Mouse (Mus musculus) heart, adult 2 months (tissue): ENCODE data around the gene Pirt. TPM values are rescaled to one million over a fixed set of nuclear protein-coding genes. Genes with fewer than 3 reads are reported as not detected.

ENCODE experiments used
- DNase-seq, 2 experiments: peaks; one replicate each; pipeline ENCODE4 v3.0.0; 2021
- H3K27ac ChIP-seq: fragments of 200-600 bp; 2 replicates; pipeline ENCODE4 v1.8.1; 2022
- H3K27me3 ChIP-seq: fragments of 200-500 bp; 2 replicates; pipeline ENCODE4 v1.6.1; 2012; ENCODE audit warnings: mild to moderate bottlenecking, low read length, inconsistent platforms, mixed read lengths; ENCODE audit not compliant: control insufficient read depth, insufficient read depth
- H3K36me3 ChIP-seq: fragments of 200-500 bp; 2 replicates; pipeline ENCODE4 v1.6.1; 2012; ENCODE audit warnings: low read length, inconsistent platforms; ENCODE audit not compliant: control insufficient read depth, insufficient read depth
- H3K4me1 ChIP-seq: fragments of 200-500 bp; 2 replicates; pipeline ENCODE4 v1.6.1; 2011; ENCODE audit warnings: low read length; ENCODE audit not compliant: control insufficient read depth, insufficient read depth
- H3K4me3 ChIP-seq: fragments of 200-600 bp; 2 replicates; pipeline ENCODE4 v1.8.1; 2022
- H3K79me2 ChIP-seq: fragments of 200-500 bp; replicated peaks from 2 replicates; pipeline ENCODE4 v1.6.1; 2012; ENCODE audit warnings: mild to moderate bottlenecking, inconsistent platforms, low read length, moderate library complexity, mixed read lengths; ENCODE audit not compliant: control insufficient read depth, insufficient read depth
- H3K9ac ChIP-seq: fragments of 200-500 bp; 2 replicates; pipeline ENCODE4 v1.6.1; 2012; ENCODE audit warnings: low read depth, mild to moderate bottlenecking, control low read depth, inconsistent platforms, low read length, mixed read lengths
- CTCF ChIP-seq: fragments of 200-600 bp; IDR thresholded peaks from 2 replicates; pipeline ENCODE4 v1.8.1; 2022; ENCODE audit warnings: antibody characterized with exemption, mild to moderate bottlenecking, moderate library complexity
- EP300 ChIP-seq: fragments of 200-500 bp; IDR thresholded peaks from 2 replicates; pipeline ENCODE4 v1.6.1; 2011; ENCODE audit warnings: low read depth, low read length, control low read depth; ENCODE audit not compliant: insufficient read depth
- POLR2A ChIP-seq: fragments of 200-500 bp; IDR thresholded peaks from 2 replicates; pipeline ENCODE4 v1.6.1; 2011; ENCODE audit warnings: mild to moderate bottlenecking, low read depth, low read length, control low read depth; ENCODE audit not compliant: insufficient read depth
- WGBS: fragments of 180-500 bp; shearing (Covaris S2); methylation state at CpG from one replicate; pipeline ENCODE4 v1.1.7; 2018; 5-methylcytosine and 5-hydroxymethylcytosine counted together
- intact Hi-C: fragments of 180-260 bp; cut with DNase I; formaldehyde crosslinking; loops from one replicate; pipeline ENCODE4 v1.15.1; 2025
- polyA plus RNA-seq: library from polyadenylated mRNA; depleted of rRNA; stranded (reverse); fragments of >200 nt; gene quantifications from 2 replicates; pipeline ENCODE4 v1.2.3, GENCODE M21; 2012
- total RNA-seq, 2 experiments: library from RNA; stranded (reverse); gene quantifications; 2 replicates each; pipeline ENCODE4 v1.2.3; 2021

Pirt gene
- total and polyA plus RNA-seq, 3 experiments: 6.6 to 8.3 (median 7.9) TPM

DNA sequence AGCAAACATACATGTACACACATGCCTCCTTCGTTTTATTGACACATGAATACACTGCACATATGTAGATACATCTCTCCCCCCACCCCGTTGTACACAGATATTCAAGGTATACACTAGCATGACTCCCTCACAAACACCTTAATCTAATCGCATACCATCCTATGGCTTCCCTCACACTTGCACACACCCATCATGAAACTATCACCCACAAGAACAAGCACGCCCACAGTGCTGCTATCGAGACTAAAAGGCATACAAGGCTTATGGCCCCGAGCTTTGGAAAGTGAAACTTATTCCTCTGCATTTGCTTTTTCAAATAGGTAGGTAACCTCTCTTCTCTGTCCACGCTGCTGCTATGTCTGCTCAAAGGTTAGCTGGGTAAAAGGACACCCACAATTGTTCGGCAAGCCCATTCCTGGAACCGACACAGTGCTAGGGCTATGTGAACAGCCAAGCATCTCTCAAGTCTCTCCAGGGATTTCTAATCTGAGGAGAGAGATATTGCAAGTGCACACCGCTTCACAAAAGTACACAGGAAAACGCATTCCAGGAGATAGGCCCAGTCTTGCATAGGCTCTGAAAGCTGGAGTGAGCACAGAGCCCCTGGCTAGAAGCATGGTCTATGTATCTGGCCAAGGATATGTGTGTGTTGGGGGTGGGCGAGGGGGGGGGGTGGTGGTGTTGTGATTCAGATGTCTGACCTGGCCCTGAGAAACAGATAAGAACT is 49.8 kb downstream of the Pirt start:
- intact Hi-C loops: no loop called here
- H3K27ac ChIP-seq: 0 out of 2 replicates have a peak overlapping the region, but pooled peaks have one; percentile 38

DNA sequence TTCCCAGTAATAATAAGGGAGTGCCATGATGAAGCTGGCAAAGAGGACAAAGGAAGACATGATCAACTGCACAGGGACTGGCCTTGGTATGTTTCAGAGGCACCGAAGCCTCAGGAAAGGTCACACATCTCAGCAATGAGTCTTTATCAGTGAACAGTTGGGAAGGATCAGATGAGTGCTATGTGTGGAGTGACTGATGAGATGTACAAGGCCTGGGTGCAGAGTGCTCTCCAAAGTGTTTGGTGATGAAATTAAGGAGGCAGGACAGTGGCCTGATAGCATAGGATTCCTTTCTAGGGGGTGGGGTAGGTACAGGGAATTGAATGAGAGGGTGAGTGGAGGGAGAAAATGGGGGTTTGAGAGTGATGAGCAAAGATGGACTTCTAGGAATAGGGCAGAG is 51.7 kb downstream of the Pirt start:
- Histone ChIP-seq H3K79me2 (no peaks in the 10 kb centered on the region), H3K4me1 (no peaks in the 10 kb centered on the region; the same call in 1 of the 2 replicates), H3K27me3 (no peaks in the 10 kb centered on the region), H3K27ac (no peak overlapping the region), H3K36me3 (no peaks in the 10 kb centered on the region), H3K9ac (no peak overlapping the region), H3K4me3 (no peak overlapping the region)
- WGBS: 40% methylated on average over 1 of the region's 1 CpGs
- peak in 1 of 2 experiments; percentile 9 for DNase-seq
- intact Hi-C loops: no loop called here
- TF ChIP-seq POLR2A (no peak), EP300 (peak; percentile 69)

More for the DNA sequence above, 49.8 kb downstream of the Pirt start:
- WGBS: 43% methylated on average over 12 of the region's 12 CpGs
- Histone ChIP-seq H3K36me3 (no peaks in the 10 kb centered on the region), H3K79me2 (no peaks in the 10 kb centered on the region), H3K9ac (no peak overlapping the region), H3K27me3 (no peaks in the 10 kb centered on the region), H3K4me3 (no peak overlapping the region), H3K4me1 (no peaks in the 10 kb centered on the region)
- TF ChIP-seq EP300: no peak
- no peak for TF ChIP-seq POLR2A
- no peak for TF ChIP-seq CTCF
- peak in 1 of 2 experiments; percentile 42 for DNase-seq

DNA sequence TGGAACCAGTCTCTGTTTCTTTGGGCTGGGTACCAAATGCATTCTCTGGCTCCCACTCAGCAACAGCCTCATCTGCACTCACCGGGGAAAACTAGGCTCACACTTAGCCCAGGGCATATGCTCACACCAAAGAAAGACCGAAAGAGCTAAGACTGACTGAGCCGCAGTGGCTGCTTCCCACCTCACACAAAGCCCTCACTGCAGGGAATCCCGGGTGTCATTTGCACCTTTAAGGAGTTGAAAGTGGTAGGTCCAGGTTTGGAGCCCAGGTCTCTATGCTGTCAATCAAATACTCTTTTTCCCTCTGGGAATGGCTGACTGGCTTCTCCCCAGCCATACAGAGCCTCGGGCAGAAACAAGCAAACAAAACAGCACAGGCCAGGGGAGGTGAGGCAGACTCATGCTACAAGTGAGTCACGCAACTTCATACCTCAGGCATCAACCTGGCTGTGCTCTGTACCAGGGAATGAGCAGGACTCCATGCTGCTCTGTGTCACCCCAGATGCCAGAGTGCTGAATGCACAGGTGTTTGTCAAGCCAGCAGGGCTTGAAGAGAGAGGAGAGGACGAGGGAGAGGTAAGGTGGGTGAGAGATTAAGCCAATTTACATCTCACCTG is 54.8 kb downstream of the Pirt start:
- Histone ChIP-seq H3K27me3 (no peaks in the 10 kb centered on the region), H3K36me3 (no peaks in the 10 kb centered on the region), H3K4me1 (no peaks in the 10 kb centered on the region; the same call in 1 of the 2 replicates), H3K79me2 (no peaks in the 10 kb centered on the region), H3K9ac (no peak overlapping the region), H3K27ac (no peak overlapping the region), H3K4me3 (no peak overlapping the region)
- no peak for DNase-seq
- intact Hi-C loops: no loop called here
- 27% methylated on average over 7 of the region's 7 CpGs for WGBS
- no peak for TF ChIP-seq CTCF
- TF ChIP-seq POLR2A: no peak
- no peak for TF ChIP-seq EP300

DNA sequence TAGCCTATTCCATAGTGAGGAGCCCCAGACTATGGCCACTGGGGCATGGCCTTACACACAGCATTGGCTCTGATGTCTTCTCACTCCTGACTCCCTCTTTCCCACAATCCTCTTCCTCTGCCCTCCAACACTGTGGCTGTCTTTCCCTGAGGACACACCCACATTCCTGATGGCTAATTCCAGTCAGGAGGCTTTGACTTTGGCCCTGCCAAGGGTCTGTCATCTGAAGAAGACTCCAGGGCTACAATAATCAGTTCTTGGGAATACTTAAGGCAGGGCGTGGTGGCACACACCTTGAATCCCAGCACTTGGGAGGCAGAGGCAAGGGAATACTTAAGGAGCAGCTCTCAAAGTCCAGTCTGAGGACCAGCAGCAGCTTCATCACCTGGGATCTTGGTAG is 56.8 kb downstream of the Pirt start:
- H3K79me2 ChIP-seq: no peaks in the 10 kb centered on the region
- DNase-seq: no peak
- intact Hi-C loops: no loop called here
- no peak overlapping the region for H3K9ac ChIP-seq
- no peak overlapping the region for H3K4me3 ChIP-seq
- 75% methylated on average over 1 of the region's 1 CpGs for WGBS
- no peaks in the 10 kb centered on the region; the same call in 1 of the 2 replicates for H3K4me1 ChIP-seq
- H3K27ac ChIP-seq: no peak overlapping the region
- no peak for TF ChIP-seq CTCF
- TF ChIP-seq EP300: no peak
- TF ChIP-seq POLR2A: no peak
- H3K27me3 ChIP-seq: no peaks in the 10 kb centered on the region
- H3K36me3 ChIP-seq: no peaks in the 10 kb centered on the region

DNA sequence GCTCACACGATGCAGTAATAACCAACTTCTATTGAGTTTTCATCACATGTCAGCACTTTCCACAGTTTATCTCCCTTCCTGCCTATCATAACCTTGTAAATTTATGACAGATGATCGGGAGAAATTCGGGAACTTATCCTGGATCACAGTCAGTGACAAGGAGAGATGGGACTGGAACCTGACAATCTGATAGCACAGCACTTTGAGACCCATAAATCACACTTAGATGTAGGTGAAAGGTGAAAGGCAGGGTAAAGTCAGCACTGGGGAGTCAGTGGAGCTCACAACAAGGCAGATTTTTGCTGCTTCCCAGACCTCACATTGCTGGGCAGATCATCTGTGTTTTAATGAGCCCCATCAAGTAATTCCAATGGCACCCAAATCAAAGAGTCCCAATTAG is 61.7 kb downstream of the Pirt start:
- Histone ChIP-seq H3K9ac (no peak overlapping the region), H3K27me3 (no peaks in the 10 kb centered on the region), H3K36me3 (no peaks in the 10 kb centered on the region), H3K4me1 (no peaks in the 10 kb centered on the region), H3K4me3 (no peak overlapping the region), H3K27ac (no peak overlapping the region), H3K79me2 (no peaks in the 10 kb centered on the region)
- 52% methylated on average over 3 of the region's 3 CpGs for WGBS
- intact Hi-C loops: no loop called here
- DNase-seq: no peak
- no peak for TF ChIP-seq EP300
- TF ChIP-seq POLR2A: no peak
- TF ChIP-seq CTCF: no peak
